Mouse (Mus musculus) E14TG2a.4 (cell line): ENCODE measurements at regions not wholly inside any gene's neighbourhood (a gene's known extent, or its start where the extent isn't known, plus 50 kb on each side); places are given as distances from the start of the nearest gene placed in this dataset.

Source experiments
- CTCF ChIP-seq: conservative IDR thresholded peaks from 2 replicates; pipeline ENCODE4 v1.5.1; 2014; ENCODE audit warnings: low read length
- POU5F1 ChIP-seq: IDR thresholded peaks from 2 replicates; pipeline ENCODE4 v1.6.1; 2014; ENCODE audit warnings: low read length, borderline replicate concordance

- TF ChIP-seq CTCF (no peak), POU5F1 (no peak)
Observed at GRCm38 (mm10) chr1:189102781-189103180, 95.1 kb upstream of the Kctd3 start.
